Mouse (Mus musculus) embryonic facial prominence, embryonic 10.5 days (tissue): Measurements from ENCODE around the gene Cd209g. TPM values are rescaled to one million over a fixed set of nuclear protein-coding genes. Genes with fewer than 3 reads are reported as not detected.
"Not testable (repeated sequence)": the region's sequence is repeated elsewhere in the genome, so short reads cannot be mapped to it uniquely, and the experiment has no call there.

Source experiments
- DNase-seq: peaks from one replicate; pipeline ENCODE4 v3.0.0-alpha.2; 2017; ENCODE audit warnings: low spot score
- H3K27ac ChIP-seq: fragments of 300-500 bp; sonication (generic); replicated peaks from 2 replicates; pipeline ENCODE4 v1.5.1; 2016; ENCODE audit warnings: mild to moderate bottlenecking
- H3K27me3 ChIP-seq: fragments of 300-500 bp; sonication (generic); replicated peaks from 2 replicates; pipeline ENCODE4 v1.6.1; 2016; ENCODE audit warnings: low read depth, mild to moderate bottlenecking; ENCODE audit not compliant: poor library complexity, severe bottlenecking
- H3K36me3 ChIP-seq: fragments of 300-500 bp; sonication (generic); replicated peaks from 2 replicates; pipeline ENCODE4 v1.6.1; 2016; ENCODE audit warnings: mild to moderate bottlenecking, moderate library complexity
- H3K4me1 ChIP-seq: fragments of 300-500 bp; sonication (generic); 2 replicates; pipeline ENCODE4 v1.6.1; 2016
- H3K4me3 ChIP-seq: fragments of 300-500 bp; sonication (generic); 2 replicates; pipeline ENCODE4 v1.5.1; 2016; ENCODE audit warnings: mild to moderate bottlenecking, moderate library complexity
- H3K9me3 ChIP-seq: fragments of 300-500 bp; sonication (generic); 2 replicates; pipeline ENCODE4 v1.6.1; 2016; ENCODE audit warnings: mild to moderate bottlenecking
- WGBS: fragments of 180-500 bp; shearing (Covaris S2); methylation state at CpG from one replicate; pipeline ENCODE4 v1.1.7; 2016; 5-methylcytosine and 5-hydroxymethylcytosine counted together
- polyA plus RNA-seq: library from polyadenylated mRNA; unstranded; fragments of >200 nt; fragmentation: Nextera tagmentation; extraction: Ambion mirVana; gene quantifications from 2 replicates; pipeline ENCODE4 v1.2.1, GENCODE M21; 2016

Gene Cd209g
- not detected in 2 replicates for polyA plus RNA-seq

DNA sequence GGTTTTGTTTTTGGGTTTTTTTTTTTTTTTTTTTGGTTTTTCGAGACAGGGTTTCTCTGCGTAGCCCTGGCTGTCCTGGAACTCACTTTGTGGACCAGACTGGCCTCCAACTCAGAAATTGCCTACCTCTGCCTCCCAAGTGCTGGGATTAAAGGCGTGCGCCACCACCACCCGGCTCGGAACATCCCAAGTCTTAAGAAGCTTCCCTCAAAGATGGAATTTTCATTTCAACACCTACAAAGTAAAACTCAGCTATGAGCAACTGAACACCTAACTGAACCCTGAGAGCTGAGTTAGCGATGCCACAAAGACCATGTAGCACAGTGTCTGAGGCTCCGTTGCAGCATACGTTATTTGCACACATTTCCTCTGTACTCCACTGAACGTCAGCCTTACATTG lies at the start of gene Cd209g:
TSS of gene Cd209g (plus strand) at position 301 of the 400 bp plus-strand sequence.
- WGBS: 89% methylated on average over 10 of the region's 10 CpGs
- Histone ChIP-seq H3K9me3 (no peaks in the 10 kb centered on the region), H3K4me1 (no peaks in the 10 kb centered on the region), H3K36me3 (no peaks in the 10 kb centered on the region), H3K4me3 (no peak within 1 kb of the TSS), H3K27ac (no peak within 1 kb of the TSS), H3K27me3 (no peaks in the 10 kb centered on the region)
- no peak for DNase-seq

DNA sequence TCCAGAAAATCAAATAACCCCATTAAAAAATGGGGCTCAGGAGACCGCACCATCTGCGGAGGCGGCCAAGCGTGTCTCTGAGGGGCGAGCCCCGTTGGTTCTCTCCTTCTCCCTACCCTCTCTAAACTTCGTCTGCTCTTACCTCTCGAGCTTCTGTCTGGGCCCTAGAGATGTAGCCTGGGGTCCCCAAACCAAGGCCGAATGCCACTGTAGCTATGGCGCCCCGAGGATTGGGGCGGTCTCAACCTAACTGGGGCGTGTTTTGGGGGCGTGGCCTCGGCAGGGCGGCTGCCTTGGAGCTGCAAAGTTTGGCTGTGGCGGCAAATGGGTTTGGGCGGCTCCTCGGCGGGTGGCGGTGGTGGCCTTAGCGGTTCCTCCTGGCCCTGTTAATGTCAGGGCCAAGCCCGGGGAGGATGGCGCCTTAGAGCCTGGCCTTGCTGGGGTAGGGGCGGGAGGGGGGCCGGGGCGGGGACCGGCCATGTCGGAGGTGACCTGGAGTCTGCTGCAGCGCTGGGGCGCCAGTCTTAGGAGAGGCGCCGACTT lies 46.6 kb upstream of the Cd209g start:
- not testable (repeated sequence) for H3K27me3 ChIP-seq, DNase-seq, H3K27ac ChIP-seq, H3K36me3 ChIP-seq, H3K4me1 ChIP-seq, H3K9me3 ChIP-seq
- H3K4me3 ChIP-seq: peak overlapping the region; percentile 28; the same call in 1 of the 2 replicates
- 37% methylated on average over 33 of the region's 33 CpGs for WGBS

GRCm38 (mm10) chr8:4088514-4088913 lies 45.4 kb upstream of the Cd209g start:
- not testable (repeated sequence) for H3K9me3 ChIP-seq, H3K27ac ChIP-seq, H3K4me1 ChIP-seq, H3K4me3 ChIP-seq, DNase-seq, H3K27me3 ChIP-seq, H3K36me3 ChIP-seq
- WGBS: 84% methylated on average over 3 of the region's 3 CpGs

DNA sequence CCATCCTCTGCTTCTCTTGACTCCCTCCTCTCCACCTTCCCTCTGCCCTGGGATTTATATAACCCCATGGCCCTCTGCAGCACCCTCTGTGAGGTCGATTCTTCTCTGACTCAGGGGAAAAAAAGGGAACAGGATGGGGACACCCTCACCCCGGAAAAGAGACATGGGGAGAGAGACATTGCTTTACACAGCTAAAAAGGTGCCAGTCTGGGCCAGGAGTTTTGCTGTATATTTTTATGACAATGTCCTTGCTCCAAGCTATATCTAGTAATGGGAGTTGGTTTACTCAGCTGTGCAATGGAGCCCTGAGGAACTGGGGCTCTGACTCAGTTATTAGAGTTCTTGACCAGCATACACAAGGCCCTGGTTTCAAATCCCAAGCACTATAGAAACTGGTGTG lies 28.2 kb upstream of the Cd209g start, which contains the start of gene Cd209f:
TSS of gene Cd209f (minus strand) at position 101 of the 400 bp plus-strand sequence.
- not testable (repeated sequence) for DNase-seq, H3K9me3 ChIP-seq, H3K27ac ChIP-seq, H3K27me3 ChIP-seq, H3K4me1 ChIP-seq, H3K36me3 ChIP-seq, H3K4me3 ChIP-seq
- 62% methylated on average over 2 of the region's 2 CpGs for WGBS

DNA sequence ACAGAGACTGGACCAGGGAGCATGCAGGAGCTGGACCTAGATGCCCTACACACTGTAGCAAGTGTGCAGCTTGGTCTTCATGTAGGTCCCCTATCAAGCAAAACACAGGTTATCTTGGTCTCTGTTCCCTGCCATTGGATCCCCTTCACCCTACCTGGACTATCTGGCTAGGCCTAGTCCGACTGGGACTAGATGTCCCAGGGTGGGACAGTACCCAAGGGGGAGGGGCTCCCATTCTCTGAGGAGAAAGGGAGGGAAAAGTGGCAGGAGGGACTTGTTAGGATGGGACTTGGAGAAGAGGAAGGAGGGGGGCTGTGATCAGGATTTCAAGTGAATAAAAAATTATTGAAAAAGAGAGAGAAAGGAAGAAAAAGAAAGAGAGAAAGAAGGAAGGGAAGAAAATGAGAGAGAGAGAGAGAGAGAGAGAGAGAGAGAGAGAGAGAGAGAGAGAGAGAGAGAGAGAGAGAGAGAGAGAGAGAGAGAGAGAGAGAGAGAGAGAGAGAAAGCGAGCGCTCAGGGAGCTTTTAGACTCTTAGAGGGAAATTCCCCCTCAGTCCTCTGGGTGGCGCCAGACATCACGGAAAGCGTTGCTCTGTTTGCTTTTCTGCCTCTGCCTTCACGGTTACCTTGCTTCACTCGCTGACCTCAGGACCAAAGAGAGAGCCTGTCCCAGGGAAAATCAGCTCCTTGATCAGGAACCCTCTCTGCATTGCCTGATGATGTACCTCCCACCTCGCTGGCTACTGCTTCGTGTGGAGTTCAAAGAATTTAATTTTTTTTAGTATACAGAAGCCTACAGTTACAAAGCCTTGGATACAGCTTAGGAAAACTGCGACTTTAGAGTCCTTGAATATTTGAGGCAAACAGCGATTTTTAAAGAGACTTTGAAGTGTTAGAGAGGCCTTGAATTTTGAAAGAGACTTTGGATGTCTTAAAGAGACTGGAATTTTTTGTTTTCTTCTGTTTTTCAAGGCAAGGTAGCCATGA lies 6.1 kb downstream of the Cd209g start:
- H3K27me3 ChIP-seq: no peaks in the 10 kb centered on the region; the same call in 1 of the 2 replicates
- no peak overlapping the region for H3K4me3 ChIP-seq
- no peaks in the 10 kb centered on the region for H3K36me3 ChIP-seq
- DNase-seq: peak; percentile 77
- H3K4me1 ChIP-seq: no peaks in the 10 kb centered on the region
- no peaks in the 10 kb centered on the region for H3K9me3 ChIP-seq
- 13% methylated on average over 12 of the region's 12 CpGs for WGBS
- H3K27ac ChIP-seq: no peak overlapping the region

- no peaks in the 10 kb centered on the region; the same call in 1 of the 2 replicates for H3K27me3 ChIP-seq
- no peaks in the 10 kb centered on the region for H3K36me3 ChIP-seq
- no peaks in the 10 kb centered on the region for H3K9me3 ChIP-seq
- 61% methylated on average over 3 of the region's 3 CpGs for WGBS
- H3K4me3 ChIP-seq: no peak overlapping the region
- H3K4me1 ChIP-seq: no peaks in the 10 kb centered on the region
- DNase-seq: no peak
- H3K27ac ChIP-seq: no peak overlapping the region
These were observed 7.8 kb downstream of the Cd209g start for GRCm38 (mm10) chr8:4141721-4142120.

GRCm38 (mm10) chr8:4147272-4147671 lies 13.4 kb downstream of the Cd209g start:
- Histone ChIP-seq H3K4me3 (no peak overlapping the region), H3K27me3 (no peaks in the 10 kb centered on the region), H3K9me3 (peaks cover 22% of the 10 kb centered on the region), H3K36me3 (no peaks in the 10 kb centered on the region), H3K4me1 (no peaks in the 10 kb centered on the region), H3K27ac (no peak overlapping the region)
- no peak for DNase-seq
- WGBS: 38% methylated on average over 1 of the region's 1 CpGs

GRCm38 (mm10) chr8:4154878-4155277 lies 21.0 kb downstream of the Cd209g start:
- DNase-seq: no peak
- no peaks in the 10 kb centered on the region for H3K27me3 ChIP-seq
- H3K4me1 ChIP-seq: no peaks in the 10 kb centered on the region
- H3K27ac ChIP-seq: no peak overlapping the region
- H3K4me3 ChIP-seq: no peak overlapping the region
- H3K9me3 ChIP-seq: peaks cover 17% of the 10 kb centered on the region
- H3K36me3 ChIP-seq: no peaks in the 10 kb centered on the region

GRCm38 (mm10) chr8:4162786-4163185 lies 28.9 kb downstream of the Cd209g start:
- Histone ChIP-seq H3K36me3 (no peaks in the 10 kb centered on the region), H3K4me3 (no peak overlapping the region), H3K27me3 (peaks cover 6% of the 10 kb centered on the region; the same call in 1 of the 2 replicates), H3K9me3 (no peaks in the 10 kb centered on the region), H3K27ac (no peak overlapping the region), H3K4me1 (peaks cover 10% of the 10 kb centered on the region)
- DNase-seq: no peak
- WGBS: 64% methylated on average over 4 of the region's 4 CpGs

- 6% methylated on average over 13 of the region's 13 CpGs for WGBS
These were observed 31.4 kb downstream of the Cd209g start for GRCm38 (mm10) chr8:4165176-4165851.

DNA sequence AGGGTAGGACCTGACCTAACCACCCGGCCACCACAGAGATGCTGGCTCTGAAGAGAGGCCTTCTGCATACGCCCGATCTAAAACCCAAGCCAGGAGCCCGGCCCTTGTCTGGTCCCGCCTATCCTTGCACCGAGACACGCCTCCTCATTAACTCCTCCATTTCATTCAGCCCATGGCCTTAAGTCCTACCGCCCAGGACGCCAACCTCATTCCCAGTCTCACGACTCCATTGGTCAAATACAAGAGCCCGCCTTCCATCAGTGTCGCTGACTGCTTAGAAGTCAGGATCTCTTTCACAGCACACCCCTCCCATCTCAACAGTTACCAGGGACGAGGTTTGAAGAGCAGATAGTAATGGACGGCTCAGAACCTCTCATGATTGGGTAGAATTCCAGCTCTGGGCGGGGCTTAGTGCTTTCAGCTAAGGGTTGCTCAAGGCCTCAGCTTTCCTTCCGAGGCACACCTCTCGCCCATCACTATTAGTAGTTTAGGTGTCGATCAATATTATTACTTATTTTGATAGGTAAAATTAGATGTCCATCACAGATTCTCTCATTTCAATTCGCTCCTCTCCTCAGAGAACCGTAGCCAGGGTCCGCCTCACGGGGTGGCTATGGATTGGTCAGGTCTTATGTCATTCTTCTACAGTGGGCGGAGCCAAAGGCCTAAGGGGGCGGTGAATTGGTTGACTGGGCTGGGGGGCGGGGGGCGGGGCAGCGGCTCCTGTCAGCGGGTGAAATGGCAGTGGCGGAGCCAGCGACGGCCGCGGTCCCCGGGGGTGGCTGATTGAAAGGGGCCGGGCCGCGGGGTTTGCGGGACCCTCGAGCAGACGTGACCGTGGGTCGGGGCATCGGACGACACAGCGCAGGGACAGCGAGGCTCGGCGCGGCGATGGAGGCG lies 32.2 kb downstream of the Cd209g start, which contains the start of gene Evi5l:
TSS of gene Evi5l (plus strand) at position 716 of the 900 bp plus-strand sequence.
- Histone ChIP-seq H3K4me3 (peak within 1 kb of the TSS; percentile 91), H3K27me3 (peaks cover 8% of the 10 kb centered on the region; the same call in 1 of the 2 replicates), H3K36me3 (no peaks in the 10 kb centered on the region), H3K27ac (peak within 1 kb of the TSS; percentile 84), H3K9me3 (no peaks in the 10 kb centered on the region), H3K4me1 (peaks cover 10% of the 10 kb centered on the region)
- WGBS: under 1% methylated on average over 51 of the region's 51 CpGs
- DNase-seq: peak; percentile 96

More at GRCm38 (mm10) chr8:4165176-4165851, 31.4 kb downstream of the Cd209g start:
- DNase-seq: no peak
- Histone ChIP-seq H3K4me3 (peak overlapping the region; percentile 91), H3K36me3 (no peaks in the 10 kb centered on the region), H3K27ac (peak overlapping the region; percentile 84), H3K4me1 (peaks cover 10% of the 10 kb centered on the region), H3K9me3 (no peaks in the 10 kb centered on the region), H3K27me3 (peaks cover 8% of the 10 kb centered on the region; the same call in 1 of the 2 replicates)
